Mouse (Mus musculus): ENCODE data around the gene Retreg1.
"Not testable (repeated sequence)": the region's sequence is repeated elsewhere in the genome, so short reads cannot be mapped to it uniquely, and the experiment has no call there.

Gene Retreg1

GRCm38 (mm10) chr15:25992992-25993727 lies 150.2 kb downstream of the Retreg1 start:
- peak; percentile 57 for DNase-seq (ENCODE audit: extremely low read depth, low read depth)

GRCm38 (mm10) chr15:25995521-25995920 lies 152.5 kb downstream of the Retreg1 start:
- DNase-seq (ENCODE audit: extremely low read depth, low read depth) = no peak

- DNase-seq (ENCODE audit: extremely low read depth, low read depth) = not testable (repeated sequence)
Measured at GRCm38 (mm10) chr15:25999545-25999944, 156.6 kb downstream of the Retreg1 start.

GRCm38 (mm10) chr15:26008621-26009020 lies 165.6 kb downstream of the Retreg1 start:
- no peak for DNase-seq (ENCODE audit: extremely low read depth, low read depth)

- DNase-seq (ENCODE audit: extremely low read depth, low read depth) = no peak
Measured at GRCm38 (mm10) chr15:26012891-26013290, 169.9 kb downstream of the Retreg1 start.

GRCm38 (mm10) chr15:26015979-26016665 lies 173.1 kb downstream of the Retreg1 start:
- no peak for DNase-seq (ENCODE audit: extremely low read depth, low read depth)

- no peak for DNase-seq (ENCODE audit: extremely low read depth, low read depth)
Measured at GRCm38 (mm10) chr15:26021721-26022120, 178.7 kb downstream of the Retreg1 start.

- DNase-seq (ENCODE audit: extremely low read depth, low read depth) = no peak
Measured at GRCm38 (mm10) chr15:26022636-26023035, 179.7 kb downstream of the Retreg1 start.

Measured in MEL-GATA-1-ER (cell line).